Mouse (Mus musculus): ENCODE measurements around the gene Rab14. TPM values are rescaled to one million over a fixed set of nuclear protein-coding genes. Genes with fewer than 3 reads are reported as not detected.

Gene Rab14
- polyA plus RNA-seq, 1 experiment from 2014 or later = 434 TPM

DNA sequence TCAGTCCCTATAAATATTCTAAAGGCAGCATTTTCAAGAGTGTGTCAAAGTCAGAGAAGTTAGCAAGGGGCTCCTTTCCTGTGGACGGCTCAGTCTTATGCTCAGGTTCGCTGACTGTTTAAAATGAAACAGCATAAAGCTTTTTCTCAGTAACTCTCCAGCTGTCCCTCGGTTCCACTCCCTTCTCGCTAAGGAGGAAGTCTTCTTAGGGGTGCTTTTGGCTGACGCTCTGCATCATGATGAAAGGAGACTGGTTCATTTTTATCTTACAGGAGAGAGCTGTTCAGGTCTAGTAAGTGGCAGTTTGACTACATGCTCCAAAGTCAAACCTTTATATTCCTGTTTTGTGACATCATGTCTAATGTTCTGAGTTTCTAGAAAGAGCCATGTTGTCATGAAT lies 12.0 kb downstream of the Rab14 start:
- Histone ChIP-seq H3K27me3 (replicated peaks; ENCODE audit: insufficient read depth, low read length) (no peaks in the 10 kb centered on the region), H3K27ac (ENCODE audit: low read length) (no peak overlapping the region), H3K4me3 (ENCODE audit: low read depth, low read length) (no peak overlapping the region), H3K4me1 (ENCODE audit: insufficient read depth, low read depth, low read length) (no peaks in the 10 kb centered on the region), H3K9ac (replicated peaks; ENCODE audit: low read depth) (no peak overlapping the region), H3K36me3 (ENCODE audit: insufficient read depth, low read length) (peaks cover 9% of the 10 kb centered on the region; the same call in 1 of the 2 replicates), H3K4me2 (replicated peaks; ENCODE audit: low read depth, low read length) (no peak overlapping the region), H3K9me3 (ENCODE audit: low read length) (no peaks in the 10 kb centered on the region)
- WGBS = 85% methylated on average over 5 of the region's 5 CpGs
- DNase-seq (ENCODE audit: low spot score) (no peak), ATAC-seq (no peak)
- no peak for TF ChIP-seq EP300 (IDR thresholded peaks at IDR 0.05)
- no peak for TF ChIP-seq CTCF (IDR thresholded peaks at IDR 0.05)

DNA sequence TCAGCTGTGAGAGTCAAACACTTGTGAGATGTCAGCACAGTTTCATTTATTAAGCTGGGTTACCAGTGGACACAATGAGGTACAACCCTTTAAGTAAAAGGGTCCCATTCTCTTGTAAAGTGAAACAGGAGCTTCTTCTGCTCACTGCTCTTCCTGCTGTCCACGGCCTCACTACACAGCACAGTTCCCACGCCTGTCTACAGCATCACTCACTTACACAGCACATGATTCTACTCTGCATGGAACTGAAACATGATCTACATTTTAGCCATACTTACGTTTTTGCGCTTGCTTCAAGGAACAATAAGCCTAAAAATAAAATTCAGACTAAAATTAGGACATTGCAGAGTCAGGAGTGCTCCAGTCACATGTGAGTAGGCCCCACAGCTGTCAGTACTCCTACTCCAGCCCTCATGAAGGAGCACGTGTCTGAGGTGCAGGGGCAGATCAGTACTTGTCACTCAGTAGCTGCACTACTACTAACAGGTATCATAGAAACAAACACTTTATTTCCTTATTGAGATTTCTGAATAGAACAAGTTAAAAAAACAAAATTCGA lies 17.7 kb downstream of the Rab14 start:
- no peaks in the 10 kb centered on the region for H3K9me3 ChIP-seq (ENCODE audit: low read length)
- no peak overlapping the region for H3K27ac ChIP-seq (ENCODE audit: low read length)
- H3K9ac ChIP-seq (replicated peaks; ENCODE audit: low read depth) = no peak overlapping the region
- 83% methylated on average over 6 of the region's 6 CpGs for WGBS
- H3K36me3 ChIP-seq (ENCODE audit: insufficient read depth, low read length) = peaks cover 18% of the 10 kb centered on the region; the same call in 1 of the 2 replicates
- no peak overlapping the region for H3K4me2 ChIP-seq (replicated peaks; ENCODE audit: low read depth, low read length)
- H3K4me1 ChIP-seq (ENCODE audit: insufficient read depth, low read depth, low read length) = no peaks in the 10 kb centered on the region
- ATAC-seq = no peak
- no peak for DNase-seq (ENCODE audit: low spot score)
- TF ChIP-seq EP300 (IDR thresholded peaks at IDR 0.05) (no peak), CTCF (IDR thresholded peaks at IDR 0.05) (no peak)
- H3K27me3 ChIP-seq (replicated peaks; ENCODE audit: insufficient read depth, low read length) = no peaks in the 10 kb centered on the region
- H3K4me3 ChIP-seq (ENCODE audit: low read depth, low read length) = no peak overlapping the region

DNA sequence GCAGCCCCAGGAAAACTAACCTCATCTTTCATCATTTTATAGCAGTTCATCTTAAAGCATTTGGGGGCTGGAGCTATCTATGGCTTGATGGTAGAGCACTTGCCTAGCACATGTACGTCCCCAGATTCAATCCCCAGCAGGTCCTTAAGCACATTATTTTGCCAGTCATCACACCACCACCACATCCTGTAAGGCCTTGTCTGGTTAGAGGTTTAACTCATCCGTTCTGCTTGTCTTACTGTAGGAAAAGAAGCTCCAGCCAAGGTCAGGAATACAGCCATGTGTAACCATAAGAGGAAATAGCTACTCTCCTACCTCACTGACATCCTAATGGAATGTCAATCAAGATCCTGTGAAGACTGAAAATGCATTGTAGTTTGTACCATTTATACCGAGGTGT lies 22.8 kb downstream of the Rab14 start:
- no peak overlapping the region for H3K9ac ChIP-seq (replicated peaks; ENCODE audit: low read depth)
- H3K27me3 ChIP-seq (replicated peaks; ENCODE audit: insufficient read depth, low read length) = no peaks in the 10 kb centered on the region
- TF ChIP-seq CTCF (IDR thresholded peaks at IDR 0.05) = no peak
- no peak for TF ChIP-seq EP300 (IDR thresholded peaks at IDR 0.05)
- H3K4me2 ChIP-seq (replicated peaks; ENCODE audit: low read depth, low read length) = no peak overlapping the region
- DNase-seq (ENCODE audit: low spot score) (no peak), ATAC-seq (no peak)
- peaks cover 4% of the 10 kb centered on the region; the same call in 1 of the 2 replicates for H3K4me1 ChIP-seq (ENCODE audit: insufficient read depth, low read depth, low read length)
- no peak overlapping the region for H3K4me3 ChIP-seq (ENCODE audit: low read depth, low read length)
- peaks cover 21% of the 10 kb centered on the region for H3K36me3 ChIP-seq (ENCODE audit: insufficient read depth, low read length)
- H3K9me3 ChIP-seq (ENCODE audit: low read length) = no peaks in the 10 kb centered on the region
- 68% methylated on average over 3 of the region's 3 CpGs for WGBS
- H3K27ac ChIP-seq (ENCODE audit: low read length) = no peak overlapping the region

DNA sequence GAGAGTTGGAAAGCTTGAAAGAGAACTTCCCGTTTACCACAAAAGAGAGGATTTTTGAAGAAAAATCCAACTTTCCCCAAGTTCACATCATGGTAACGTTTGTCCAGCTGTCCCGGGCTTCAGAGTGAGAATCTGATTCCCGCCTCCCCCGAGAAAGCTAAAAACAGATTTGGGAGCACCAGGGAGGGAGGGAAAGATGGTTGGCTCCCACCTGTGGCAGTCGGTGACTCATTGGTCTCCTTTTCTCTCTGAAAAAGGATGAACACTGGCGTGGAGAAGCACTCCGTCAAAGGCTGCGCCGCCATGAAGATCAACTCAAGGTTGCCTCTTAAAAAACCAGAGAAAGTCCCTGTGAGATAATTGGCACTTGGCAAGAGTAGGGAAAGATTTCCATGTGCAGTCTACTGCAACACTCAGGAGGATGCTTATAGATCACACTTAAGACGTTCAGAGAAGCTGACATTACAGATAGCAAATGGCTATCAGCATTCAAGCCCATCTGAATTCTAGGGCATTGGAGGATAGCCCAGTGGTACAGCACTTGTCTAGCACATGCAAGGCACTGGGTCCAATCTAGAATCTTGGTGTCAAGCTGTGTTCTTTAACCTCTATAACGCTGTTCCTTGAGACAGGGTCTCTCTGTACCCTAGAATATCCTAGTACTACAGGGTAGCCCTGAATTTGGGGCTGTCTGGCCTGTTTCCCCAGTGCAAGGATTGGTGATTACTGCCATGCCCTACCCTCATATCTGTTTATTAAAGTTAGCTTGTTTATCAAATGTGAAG lies 25.4 kb downstream of the Rab14 start:
- Histone ChIP-seq H3K27me3 (replicated peaks; ENCODE audit: insufficient read depth, low read length) (no peaks in the 10 kb centered on the region), H3K36me3 (ENCODE audit: insufficient read depth, low read length) (peaks cover 13% of the 10 kb centered on the region), H3K4me1 (ENCODE audit: insufficient read depth, low read depth, low read length) (peaks cover 11% of the 10 kb centered on the region), H3K4me3 (ENCODE audit: low read depth, low read length) (no peak overlapping the region), H3K9ac (replicated peaks; ENCODE audit: low read depth) (no peak overlapping the region), H3K9me3 (ENCODE audit: low read length) (no peaks in the 10 kb centered on the region), H3K27ac (ENCODE audit: low read length) (no peak overlapping the region), H3K4me2 (replicated peaks; ENCODE audit: low read depth, low read length) (no peak overlapping the region)
- WGBS = 87% methylated on average over 12 of the region's 12 CpGs
- ATAC-seq (no peak), DNase-seq (ENCODE audit: low spot score) (no peak)
- no peak for TF ChIP-seq CTCF (IDR thresholded peaks at IDR 0.05)

DNA sequence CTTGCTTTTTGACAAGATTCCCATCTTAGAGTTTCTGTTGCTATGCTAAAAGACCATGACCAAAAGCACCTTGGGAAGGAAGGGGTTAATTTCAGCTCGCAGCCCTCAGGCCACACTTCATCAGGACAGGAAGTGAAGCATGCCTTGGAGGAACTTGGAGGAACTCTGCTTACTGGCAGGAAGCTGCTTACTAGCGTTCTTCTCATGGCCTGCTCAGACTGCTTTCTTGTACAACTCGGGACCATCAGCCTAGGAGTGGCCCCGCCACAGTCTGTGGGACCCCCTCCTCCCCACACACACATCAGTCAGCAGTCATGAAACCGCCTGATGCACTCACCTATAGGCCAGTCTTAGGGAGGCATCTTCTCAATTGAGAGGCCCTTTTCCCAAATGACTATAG lies 26.8 kb downstream of the Rab14 start:
- ATAC-seq = 0 out of 2 replicates have a peak, but pooled peaks have one; percentile 6
- Histone ChIP-seq H3K4me2 (replicated peaks; ENCODE audit: low read depth, low read length) (no peak overlapping the region), H3K36me3 (ENCODE audit: insufficient read depth, low read length) (peaks cover 18% of the 10 kb centered on the region), H3K4me3 (ENCODE audit: low read depth, low read length) (no peak overlapping the region), H3K9me3 (ENCODE audit: low read length) (no peaks in the 10 kb centered on the region), H3K27me3 (replicated peaks; ENCODE audit: insufficient read depth, low read length) (no peaks in the 10 kb centered on the region), H3K9ac (replicated peaks; ENCODE audit: low read depth) (0 out of 2 replicates have a peak overlapping the region, but pooled peaks have one; percentile 6), H3K4me1 (ENCODE audit: insufficient read depth, low read depth, low read length) (peaks cover 11% of the 10 kb centered on the region), H3K27ac (ENCODE audit: low read length) (peak overlapping the region; percentile 48; the same call in 1 of the 2 replicates)
- no peak for TF ChIP-seq EP300 (IDR thresholded peaks at IDR 0.05)
- no peak for TF ChIP-seq CTCF (IDR thresholded peaks at IDR 0.05)
- WGBS = 18% methylated on average over 5 of the region's 5 CpGs
- DNase-seq (ENCODE audit: low spot score) = peak; percentile 59

DNA sequence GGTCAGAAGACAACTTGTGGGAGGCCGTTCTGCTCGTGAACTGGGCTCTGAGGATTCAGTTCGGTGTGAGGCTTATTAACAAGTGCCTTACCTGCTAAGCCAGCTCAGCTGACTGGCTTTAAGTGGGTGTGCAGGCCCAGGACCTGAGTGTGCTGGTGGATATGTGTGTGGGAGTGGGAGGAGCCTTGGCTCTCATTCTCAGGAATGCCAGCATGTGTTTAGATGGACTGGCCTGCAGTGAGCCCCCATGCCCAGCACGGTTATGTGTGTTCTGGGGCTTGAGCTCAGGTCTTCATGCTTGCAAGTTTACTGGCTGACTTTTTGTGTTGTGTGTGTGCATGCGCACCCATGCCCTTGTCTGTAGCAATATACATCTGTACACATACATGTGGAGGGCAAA lies 27.3 kb downstream of the Rab14 start:
- WGBS = 64% methylated on average over 5 of the region's 5 CpGs
- Histone ChIP-seq H3K4me2 (replicated peaks; ENCODE audit: low read depth, low read length) (no peak overlapping the region), H3K4me1 (ENCODE audit: insufficient read depth, low read depth, low read length) (peaks cover 11% of the 10 kb centered on the region), H3K27ac (ENCODE audit: low read length) (no peak overlapping the region), H3K9me3 (ENCODE audit: low read length) (no peaks in the 10 kb centered on the region), H3K9ac (replicated peaks; ENCODE audit: low read depth) (no peak overlapping the region), H3K27me3 (replicated peaks; ENCODE audit: insufficient read depth, low read length) (no peaks in the 10 kb centered on the region), H3K4me3 (ENCODE audit: low read depth, low read length) (no peak overlapping the region), H3K36me3 (ENCODE audit: insufficient read depth, low read length) (peaks cover 18% of the 10 kb centered on the region)
- ATAC-seq = no peak
- DNase-seq (ENCODE audit: low spot score) = peak; percentile 44
- no peak for TF ChIP-seq CTCF (IDR thresholded peaks at IDR 0.05)
- no peak for TF ChIP-seq EP300 (IDR thresholded peaks at IDR 0.05)

All from lung, postnatal 0 days (tissue).